Mouse (Mus musculus) lung, postnatal 0 days (tissue): ENCODE results near the gene Abtb2. TPM values are rescaled to one million over a fixed set of nuclear protein-coding genes. Genes with fewer than 3 reads are reported as not detected.

Source experiments
- ATAC-seq: fragments of 200-750 bp; cut with Nextera tagmentation; 2 replicates; pipeline ENCODE4 v1.8.0; 2017; ENCODE audit warnings: moderate library complexity
- DNase-seq: peaks from one replicate; pipeline ENCODE4 v3.0.0-alpha.2; 2016; ENCODE audit warnings: low spot score
- H3K27ac ChIP-seq: fragments of 300-500 bp; sonication (generic); 2 replicates; pipeline ENCODE4 v1.5.1; 2014; ENCODE audit warnings: antibody characterized with exemption, mild to moderate bottlenecking, low read length, mixed read lengths
- H3K27me3 ChIP-seq: fragments of 300-500 bp; sonication (generic); replicated peaks from 2 replicates; pipeline ENCODE4 v1.6.1; 2014; ENCODE audit warnings: low read length, mixed read lengths; ENCODE audit not compliant: insufficient read depth
- H3K36me3 ChIP-seq: fragments of 300-500 bp; sonication (generic); 2 replicates; pipeline ENCODE4 v1.6.1; 2014; ENCODE audit warnings: low read length, mixed read lengths; ENCODE audit not compliant: insufficient read depth
- H3K4me1 ChIP-seq: fragments of 300-500 bp; sonication (generic); 2 replicates; pipeline ENCODE4 v1.6.1; 2014; ENCODE audit warnings: antibody characterized with exemption, low read depth, low read length, mixed read lengths; ENCODE audit not compliant: insufficient read depth
- H3K4me2 ChIP-seq: fragments of 300-500 bp; sonication (generic); replicated peaks from 2 replicates; pipeline ENCODE4 v1.6.1; 2014; ENCODE audit warnings: low read depth, mild to moderate bottlenecking, low read length, moderate library complexity, mixed read lengths
- H3K4me3 ChIP-seq: fragments of 300-500 bp; sonication (generic); 2 replicates; pipeline ENCODE4 v1.5.1; 2014; ENCODE audit warnings: low read depth, low read length
- H3K9ac ChIP-seq: fragments of 300-500 bp; sonication (generic); replicated peaks from 2 replicates; pipeline ENCODE4 v1.6.1; 2014; ENCODE audit warnings: low read depth, mild to moderate bottlenecking
- H3K9me3 ChIP-seq: fragments of 300-500 bp; sonication (generic); 2 replicates; pipeline ENCODE4 v1.6.1; 2016; ENCODE audit warnings: low read length, mixed read lengths
- CTCF ChIP-seq: IDR thresholded peaks from 2 replicates; pipeline ENCODE4 v1.5.1; 2016; ENCODE audit warnings: antibody characterized with exemption, mild to moderate bottlenecking
- EP300 ChIP-seq: IDR thresholded peaks from 2 replicates; pipeline ENCODE4 v1.6.1; 2016; ENCODE audit warnings: antibody characterized with exemption, mild to moderate bottlenecking, control low read depth
- WGBS: fragments of 180-500 bp; shearing (Covaris S2); extraction: QIAGEN DNeasy Blood & Tissue Kit; methylation state at CpG from one replicate; pipeline ENCODE4 v1.1.7; 2014; 5-methylcytosine and 5-hydroxymethylcytosine counted together
- polyA plus RNA-seq: library from polyadenylated mRNA; unstranded; fragments of >200 nt; fragmentation: Nextera tagmentation; extraction: Ambion mirVana; gene quantifications from 2 replicates; pipeline ENCODE4 v1.2.1, GENCODE M21; 2015

Gene Abtb2
- polyA plus RNA-seq, 1 experiment from 2014 or later: 3.6 TPM

- Histone ChIP-seq H3K27ac (no peak overlapping the region), H3K4me3 (no peak overlapping the region), H3K9me3 (no peaks in the 10 kb centered on the region), H3K4me2 (no peak overlapping the region), H3K9ac (no peak overlapping the region), H3K27me3 (no peaks in the 10 kb centered on the region), H3K36me3 (no peaks in the 10 kb centered on the region; the same call in 1 of the 2 replicates), H3K4me1 (no peaks in the 10 kb centered on the region)
- ATAC-seq: peak; percentile 76
- 66% methylated on average over 7 of the region's 7 CpGs for WGBS
- TF ChIP-seq CTCF (no peak), EP300 (peak; percentile 6; the same call in 1 of the 2 replicates)
- peak; percentile 79 for DNase-seq
These were observed 144.7 kb downstream of the Abtb2 start for GRCm38 (mm10) chr2:103710849-103711248.

- 74% methylated on average over 7 of the region's 7 CpGs for WGBS
- DNase-seq (no peak), ATAC-seq (no peak)
- Histone ChIP-seq H3K4me1 (no peaks in the 10 kb centered on the region), H3K4me3 (no peak overlapping the region), H3K4me2 (no peak overlapping the region), H3K36me3 (no peaks in the 10 kb centered on the region; the same call in 1 of the 2 replicates), H3K9ac (no peak overlapping the region), H3K27me3 (no peaks in the 10 kb centered on the region), H3K9me3 (no peaks in the 10 kb centered on the region), H3K27ac (no peak overlapping the region)
- no peak for TF ChIP-seq EP300
- TF ChIP-seq CTCF: no peak
These were observed 147.7 kb downstream of the Abtb2 start for GRCm38 (mm10) chr2:103713831-103714230.

- no peak overlapping the region for H3K4me3 ChIP-seq
- no peaks in the 10 kb centered on the region for H3K9me3 ChIP-seq
- H3K4me2 ChIP-seq: no peak overlapping the region
- no peak for DNase-seq
- H3K36me3 ChIP-seq: no peaks in the 10 kb centered on the region; the same call in 1 of the 2 replicates
- TF ChIP-seq EP300 (no peak), CTCF (no peak)
- H3K9ac ChIP-seq: no peak overlapping the region
- no peak overlapping the region for H3K27ac ChIP-seq
- no peaks in the 10 kb centered on the region for H3K27me3 ChIP-seq
- 54% methylated on average over 4 of the region's 4 CpGs for WGBS
- H3K4me1 ChIP-seq: no peaks in the 10 kb centered on the region
- ATAC-seq: no peak
These were observed 148.3 kb downstream of the Abtb2 start for GRCm38 (mm10) chr2:103714412-103714811.

- Histone ChIP-seq H3K9me3 (no peaks in the 10 kb centered on the region), H3K4me3 (no peak overlapping the region), H3K4me1 (no peaks in the 10 kb centered on the region), H3K4me2 (no peak overlapping the region), H3K36me3 (peaks cover 5% of the 10 kb centered on the region), H3K27ac (no peak overlapping the region), H3K27me3 (no peaks in the 10 kb centered on the region), H3K9ac (no peak overlapping the region)
- ATAC-seq: peak; percentile 89
- 52% methylated on average over 8 of the region's 8 CpGs for WGBS
- TF ChIP-seq CTCF (peak; percentile 97), EP300 (no peak)
- peak; percentile 88 for DNase-seq
These were observed 152.6 kb downstream of the Abtb2 start for GRCm38 (mm10) chr2:103718594-103719291.

GRCm38 (mm10) chr2:103719292-103719646 is 153.2 kb downstream of the Abtb2 start:
- ATAC-seq (peak; percentile 20; the same call in 1 of the 2 replicates), DNase-seq (no peak)
- Histone ChIP-seq H3K4me3 (no peak overlapping the region), H3K27ac (no peak overlapping the region), H3K9me3 (no peaks in the 10 kb centered on the region), H3K27me3 (no peaks in the 10 kb centered on the region), H3K9ac (no peak overlapping the region), H3K36me3 (peaks cover 5% of the 10 kb centered on the region), H3K4me2 (no peak overlapping the region), H3K4me1 (no peaks in the 10 kb centered on the region)
- TF ChIP-seq CTCF (no peak), EP300 (no peak)
- 68% methylated on average over 7 of the region's 7 CpGs for WGBS

- H3K36me3 ChIP-seq: peaks cover 5% of the 10 kb centered on the region
- no peak overlapping the region for H3K9ac ChIP-seq
- ATAC-seq (peak; percentile 44), DNase-seq (peak; percentile 59)
- no peak overlapping the region for H3K27ac ChIP-seq
- no peaks in the 10 kb centered on the region for H3K27me3 ChIP-seq
- 70% methylated on average over 2 of the region's 2 CpGs for WGBS
- H3K4me1 ChIP-seq: no peaks in the 10 kb centered on the region
- no peaks in the 10 kb centered on the region for H3K9me3 ChIP-seq
- no peak overlapping the region for H3K4me2 ChIP-seq
- no peak for TF ChIP-seq EP300
- no peak for TF ChIP-seq CTCF
- no peak overlapping the region for H3K4me3 ChIP-seq
These were observed 158.4 kb downstream of the Abtb2 start for GRCm38 (mm10) chr2:103724521-103724920.
